Mouse (Mus musculus): Measurements from ENCODE around the gene Gm29427. TPM values are rescaled to one million over a fixed set of nuclear protein-coding genes. Genes with fewer than 3 reads are reported as not detected.

The Gm29427 gene
- polyA plus RNA-seq, 1 experiment from 2014 or later: not detected

- ATAC-seq (ENCODE audit: low FRiP score) (no peak), DNase-seq (ENCODE audit: low spot score) (no peak)
- Histone ChIP-seq H3K9me3 (ENCODE audit: control insufficient read depth, low read length) (no peaks in the 10 kb centered on the region), H3K4me2 (replicated peaks) (no peak overlapping the region), H3K27me3 (ENCODE audit: control insufficient read depth, insufficient read depth, low read length) (no peaks in the 10 kb centered on the region), H3K4me3 (replicated peaks; ENCODE audit: low read length) (no peak overlapping the region), H3K4me1 (replicated peaks; ENCODE audit: control insufficient read depth, insufficient read depth, low read length) (no peaks in the 10 kb centered on the region), H3K9ac (no peak overlapping the region), H3K36me3 (replicated peaks; ENCODE audit: control insufficient read depth, insufficient read depth) (no peaks in the 10 kb centered on the region), H3K27ac (no peak overlapping the region)
- 69% methylated on average over 5 of the region's 5 CpGs for WGBS
Observed at GRCm38 (mm10) chr1:130734452-130734851, 18.9 kb upstream of the Gm29427 start.

- Histone ChIP-seq H3K27me3 (ENCODE audit: control insufficient read depth, insufficient read depth, low read length) (no peaks in the 10 kb centered on the region), H3K9ac (no peak overlapping the region), H3K9me3 (ENCODE audit: control insufficient read depth, low read length) (no peaks in the 10 kb centered on the region), H3K4me1 (replicated peaks; ENCODE audit: control insufficient read depth, insufficient read depth, low read length) (no peaks in the 10 kb centered on the region), H3K4me3 (replicated peaks; ENCODE audit: low read length) (no peak overlapping the region), H3K4me2 (replicated peaks) (no peak overlapping the region), H3K27ac (no peak overlapping the region), H3K36me3 (replicated peaks; ENCODE audit: control insufficient read depth, insufficient read depth) (no peaks in the 10 kb centered on the region)
- DNase-seq (ENCODE audit: low spot score) (no peak), ATAC-seq (ENCODE audit: low FRiP score) (no peak)
- WGBS: 92% methylated on average over 4 of the region's 4 CpGs
Observed at GRCm38 (mm10) chr1:130733671-130734070, 18.1 kb upstream of the Gm29427 start.

- no peak overlapping the region for H3K9ac ChIP-seq
- no peaks in the 10 kb centered on the region for H3K27me3 ChIP-seq (ENCODE audit: control insufficient read depth, insufficient read depth, low read length)
- no peaks in the 10 kb centered on the region for H3K36me3 ChIP-seq (replicated peaks; ENCODE audit: control insufficient read depth, insufficient read depth)
- no peak overlapping the region for H3K4me3 ChIP-seq (replicated peaks; ENCODE audit: low read length)
- ATAC-seq (ENCODE audit: low FRiP score): no peak
- H3K4me2 ChIP-seq (replicated peaks): no peak overlapping the region
- H3K4me1 ChIP-seq (replicated peaks; ENCODE audit: control insufficient read depth, insufficient read depth, low read length): no peaks in the 10 kb centered on the region
- DNase-seq (ENCODE audit: low spot score): no peak
- H3K9me3 ChIP-seq (ENCODE audit: control insufficient read depth, low read length): no peaks in the 10 kb centered on the region
- 90% methylated on average over 13 of the region's 13 CpGs for WGBS
- H3K27ac ChIP-seq: no peak overlapping the region
Observed at GRCm38 (mm10) chr1:130732706-130733658, 17.4 kb upstream of the Gm29427 start.

GRCm38 (mm10) chr1:130731741-130732337 is 16.2 kb upstream of the Gm29427 start, which contains the start of gene AA986860:
Gene AA986860 (plus strand): TSS chr1:130731976.
- 7% methylated on average over 10 of the region's 10 CpGs for WGBS
- H3K27ac ChIP-seq: no peak within 1 kb of the TSS
- ATAC-seq (ENCODE audit: low FRiP score) (peak; percentile 53; the same call in 1 of the 2 replicates), DNase-seq (ENCODE audit: low spot score) (no peak)
- no peak within 1 kb of the TSS; the same call in 1 of the 2 replicates for H3K4me2 ChIP-seq (replicated peaks)
- no peaks in the 10 kb centered on the region for H3K9me3 ChIP-seq (ENCODE audit: control insufficient read depth, low read length)
- no peak within 1 kb of the TSS for H3K9ac ChIP-seq
- H3K4me1 ChIP-seq (replicated peaks; ENCODE audit: control insufficient read depth, insufficient read depth, low read length): no peaks in the 10 kb centered on the region
- H3K4me3 ChIP-seq (replicated peaks; ENCODE audit: low read length): no peak within 1 kb of the TSS
- H3K36me3 ChIP-seq (replicated peaks; ENCODE audit: control insufficient read depth, insufficient read depth): no peaks in the 10 kb centered on the region
- H3K27me3 ChIP-seq (ENCODE audit: control insufficient read depth, insufficient read depth, low read length): no peaks in the 10 kb centered on the region

GRCm38 (mm10) chr1:130729153-130729552 is 13.6 kb upstream of the Gm29427 start, which contains the start of gene Pfkfb2:
Gene Pfkfb2 (minus strand): TSS chr1:130729253.
- Histone ChIP-seq H3K36me3 (replicated peaks; ENCODE audit: control insufficient read depth, insufficient read depth) (no peaks in the 10 kb centered on the region), H3K27me3 (ENCODE audit: control insufficient read depth, insufficient read depth, low read length) (no peaks in the 10 kb centered on the region), H3K4me3 (replicated peaks; ENCODE audit: low read length) (no peak within 1 kb of the TSS), H3K4me1 (replicated peaks; ENCODE audit: control insufficient read depth, insufficient read depth, low read length) (no peaks in the 10 kb centered on the region; the same call in 1 of the 2 replicates), H3K27ac (no peak within 1 kb of the TSS), H3K9ac (no peak within 1 kb of the TSS), H3K4me2 (replicated peaks) (no peak within 1 kb of the TSS), H3K9me3 (ENCODE audit: control insufficient read depth, low read length) (no peaks in the 10 kb centered on the region)
- DNase-seq (ENCODE audit: low spot score): no peak
- 82% methylated on average over 2 of the region's 2 CpGs for WGBS
- no peak for ATAC-seq (ENCODE audit: low FRiP score)

GRCm38 (mm10) chr1:130728708-130729107 is 13.1 kb upstream of the Gm29427 start:
- ATAC-seq (ENCODE audit: low FRiP score): no peak
- Histone ChIP-seq H3K27ac (no peak overlapping the region), H3K4me2 (replicated peaks) (no peak overlapping the region), H3K36me3 (replicated peaks; ENCODE audit: control insufficient read depth, insufficient read depth) (no peaks in the 10 kb centered on the region), H3K4me1 (replicated peaks; ENCODE audit: control insufficient read depth, insufficient read depth, low read length) (no peaks in the 10 kb centered on the region; the same call in 1 of the 2 replicates), H3K9me3 (ENCODE audit: control insufficient read depth, low read length) (no peaks in the 10 kb centered on the region), H3K4me3 (replicated peaks; ENCODE audit: low read length) (no peak overlapping the region), H3K27me3 (ENCODE audit: control insufficient read depth, insufficient read depth, low read length) (no peaks in the 10 kb centered on the region), H3K9ac (no peak overlapping the region)
- no peak for DNase-seq (ENCODE audit: low spot score)
- WGBS: 98% methylated on average over 3 of the region's 3 CpGs

GRCm38 (mm10) chr1:130728070-130728469 is 12.5 kb upstream of the Gm29427 start:
- ATAC-seq (ENCODE audit: low FRiP score) (no peak), DNase-seq (ENCODE audit: low spot score) (no peak)
- H3K4me1 ChIP-seq (replicated peaks; ENCODE audit: control insufficient read depth, insufficient read depth, low read length): no peaks in the 10 kb centered on the region; the same call in 1 of the 2 replicates
- no peak overlapping the region for H3K4me3 ChIP-seq (replicated peaks; ENCODE audit: low read length)
- H3K4me2 ChIP-seq (replicated peaks): no peak overlapping the region
- H3K27me3 ChIP-seq (ENCODE audit: control insufficient read depth, insufficient read depth, low read length): no peaks in the 10 kb centered on the region
- 81% methylated on average over 1 of the region's 1 CpGs for WGBS
- no peaks in the 10 kb centered on the region for H3K36me3 ChIP-seq (replicated peaks; ENCODE audit: control insufficient read depth, insufficient read depth)
- H3K27ac ChIP-seq: no peak overlapping the region
- no peak overlapping the region for H3K9ac ChIP-seq
- H3K9me3 ChIP-seq (ENCODE audit: control insufficient read depth, low read length): no peaks in the 10 kb centered on the region

GRCm38 (mm10) chr1:130726396-130726795 is 10.8 kb upstream of the Gm29427 start:
- Histone ChIP-seq H3K36me3 (replicated peaks; ENCODE audit: control insufficient read depth, insufficient read depth) (no peaks in the 10 kb centered on the region), H3K4me1 (replicated peaks; ENCODE audit: control insufficient read depth, insufficient read depth, low read length) (no peaks in the 10 kb centered on the region; the same call in 1 of the 2 replicates), H3K27ac (no peak overlapping the region), H3K4me3 (replicated peaks; ENCODE audit: low read length) (no peak overlapping the region), H3K4me2 (replicated peaks) (no peak overlapping the region), H3K9ac (no peak overlapping the region), H3K9me3 (ENCODE audit: control insufficient read depth, low read length) (no peaks in the 10 kb centered on the region), H3K27me3 (ENCODE audit: control insufficient read depth, insufficient read depth, low read length) (no peaks in the 10 kb centered on the region)
- DNase-seq (ENCODE audit: low spot score) (no peak), ATAC-seq (ENCODE audit: low FRiP score) (no peak)
- 45% methylated on average over 2 of the region's 2 CpGs for WGBS

GRCm38 (mm10) chr1:130724206-130724605 is 8.6 kb upstream of the Gm29427 start:
- Histone ChIP-seq H3K4me3 (replicated peaks; ENCODE audit: low read length) (no peak overlapping the region), H3K9me3 (ENCODE audit: control insufficient read depth, low read length) (no peaks in the 10 kb centered on the region), H3K4me1 (replicated peaks; ENCODE audit: control insufficient read depth, insufficient read depth, low read length) (peaks cover 3% of the 10 kb centered on the region), H3K27ac (no peak overlapping the region), H3K36me3 (replicated peaks; ENCODE audit: control insufficient read depth, insufficient read depth) (peaks cover 4% of the 10 kb centered on the region; the same call in 1 of the 2 replicates), H3K4me2 (replicated peaks) (no peak overlapping the region), H3K27me3 (ENCODE audit: control insufficient read depth, insufficient read depth, low read length) (no peaks in the 10 kb centered on the region), H3K9ac (no peak overlapping the region)
- ATAC-seq (ENCODE audit: low FRiP score) (no peak), DNase-seq (ENCODE audit: low spot score) (no peak)
- whole genome bisulfite sequencing: 95% methylated on average over 5 of the region's 5 CpGs
